Mouse (Mus musculus) naive thymus-derived CD4-positive, alpha-beta T cell, adult 2 months (primary cell): ENCODE results near the gene Pdcd2l.
"Not testable (repeated sequence)": the region's sequence is repeated elsewhere in the genome, so short reads cannot be mapped to it uniquely, and the experiment has no call there.

Source experiments
- DNase-seq: peaks from one replicate; pipeline ENCODE4 v3.0.0-alpha.2; 2011; ENCODE audit warnings: low read depth

The Pdcd2l gene

DNA sequence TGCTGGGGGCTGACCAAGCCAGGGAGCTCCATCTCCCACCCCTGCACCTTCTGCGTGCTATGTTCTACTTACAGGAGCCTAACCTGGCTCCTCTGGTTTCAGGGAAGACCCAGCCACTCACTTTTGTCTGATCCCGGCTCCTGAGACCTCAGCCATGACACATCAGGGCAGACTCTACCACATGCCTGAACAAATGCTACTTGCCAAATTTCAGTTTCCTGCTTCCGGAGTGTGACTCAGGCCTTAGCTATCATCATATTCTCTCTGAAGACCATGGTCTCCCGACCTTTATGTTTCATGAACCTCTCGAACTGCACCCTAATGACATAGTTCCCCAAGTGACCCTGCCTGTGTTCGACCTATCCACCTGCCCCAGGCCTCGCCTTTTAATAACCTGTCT is 16.8 kb upstream of the Pdcd2l start:
- DNase-seq: no peak

DNA sequence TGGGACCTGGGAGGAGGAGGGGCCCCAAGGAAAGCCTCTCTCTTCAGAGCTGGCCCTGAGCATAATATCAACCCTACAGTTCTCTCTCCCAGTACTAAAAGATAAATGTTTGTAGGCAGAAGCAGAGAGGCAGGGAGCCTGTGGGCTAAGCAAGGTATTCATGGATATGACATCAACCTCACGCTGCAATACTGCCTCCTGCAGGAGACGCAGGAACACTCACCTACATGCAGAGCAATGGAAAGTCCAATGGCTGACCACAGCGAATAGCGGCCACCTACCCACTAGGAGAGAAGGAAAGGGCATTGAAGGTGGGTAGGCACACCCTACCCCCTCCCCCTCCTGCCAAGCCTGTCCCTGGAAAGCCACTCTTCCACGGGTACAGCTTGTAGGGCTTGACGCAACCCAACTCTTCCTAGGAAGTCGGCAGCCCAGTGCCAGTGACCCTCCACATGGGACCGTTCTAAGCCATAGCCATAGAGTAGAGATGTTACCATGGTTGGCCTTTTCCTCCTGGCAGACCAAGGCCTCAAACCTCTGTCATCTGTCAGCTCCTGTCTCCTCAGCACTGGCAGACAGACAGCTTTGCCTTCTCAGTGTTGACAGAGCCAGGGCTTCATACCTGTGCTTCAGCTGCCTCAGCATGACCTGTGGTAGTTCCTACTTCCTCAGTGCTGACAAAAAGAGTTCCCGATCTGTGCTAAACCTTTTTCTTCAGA is 11.7 kb upstream of the Pdcd2l start:
- DNase-seq: no peak

DNA sequence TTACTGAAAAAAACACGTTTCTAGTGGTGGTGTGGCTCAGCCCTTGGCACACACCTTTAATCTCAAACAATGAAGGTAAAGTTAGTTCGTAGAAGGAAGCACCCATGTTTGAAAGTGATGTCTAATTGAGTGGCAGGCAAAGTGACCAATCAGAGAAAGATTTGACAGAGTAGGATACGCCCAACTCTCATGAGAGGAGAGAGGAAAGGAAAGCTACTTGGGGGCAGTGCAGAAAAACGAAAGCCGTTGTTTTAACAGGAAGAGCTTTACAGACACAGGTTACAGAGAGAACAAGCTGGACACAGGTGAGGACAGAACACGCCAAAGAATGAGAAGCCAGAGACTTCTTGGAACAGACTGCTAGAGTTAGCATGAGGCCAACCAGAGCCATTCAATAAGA is 9.9 kb upstream of the Pdcd2l start:
- DNase-seq: no peak

DNA sequence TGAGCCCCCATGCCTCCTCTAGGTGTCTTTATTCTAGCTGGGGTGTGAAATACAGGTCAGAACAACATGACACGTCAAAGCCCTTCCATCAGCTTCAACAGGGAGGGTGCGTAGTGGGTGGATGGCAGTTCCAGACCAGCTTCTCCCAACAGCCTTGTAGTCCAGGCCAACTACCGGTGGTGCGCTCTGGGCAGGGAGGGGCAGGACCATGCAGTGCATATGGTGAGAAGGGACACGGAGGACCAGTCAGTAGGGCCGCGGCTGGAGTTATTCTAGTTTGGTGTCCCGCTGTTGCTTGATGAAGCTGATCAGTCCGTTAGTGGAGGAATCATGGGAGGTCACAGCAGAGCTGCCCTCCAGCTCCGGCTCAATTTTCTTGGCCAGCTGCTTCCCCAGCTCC is 5.7 kb upstream of the Pdcd2l start:
- DNase-seq: not testable (repeated sequence)

DNA sequence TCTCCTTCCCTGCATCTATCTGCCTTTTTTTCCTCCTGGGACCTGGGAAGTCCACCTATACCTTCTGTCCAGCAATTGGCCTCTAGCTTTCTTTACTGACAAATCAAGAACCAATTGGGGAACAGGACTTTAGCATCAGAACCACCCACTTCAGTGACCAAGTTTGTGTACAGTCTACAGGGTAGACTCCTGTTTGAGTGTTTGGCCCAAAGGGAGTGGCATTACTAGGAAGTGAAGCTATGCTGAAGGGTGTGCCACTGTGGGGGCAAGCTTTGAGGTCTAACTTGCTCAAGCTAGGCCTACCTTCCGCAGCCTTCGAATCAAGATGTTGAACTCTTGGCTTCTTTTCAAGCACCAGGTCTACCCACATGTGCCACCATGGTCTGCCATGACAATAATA is 4.4 kb upstream of the Pdcd2l start:
- no peak for DNase-seq

DNA sequence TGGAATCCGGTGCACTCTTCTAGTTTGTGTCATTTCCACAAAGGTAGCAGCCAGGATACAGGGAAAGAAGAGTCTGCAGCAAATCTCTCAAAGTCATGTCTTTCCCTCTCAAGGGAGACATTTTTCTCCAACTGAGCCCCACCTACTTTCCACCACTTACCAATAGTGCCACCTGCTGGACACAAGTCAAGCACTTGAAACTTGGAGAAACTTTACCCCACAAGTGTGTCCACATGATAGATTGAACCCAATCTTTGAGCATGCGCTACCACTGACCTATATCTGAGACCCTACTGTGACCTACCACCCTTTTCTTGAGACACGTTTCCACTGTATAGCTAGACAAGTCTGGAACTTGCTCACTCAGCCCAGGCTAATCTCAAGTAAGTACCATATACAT is 1.9 kb upstream of the Pdcd2l start:
- peak; percentile 80 for DNase-seq

DNA sequence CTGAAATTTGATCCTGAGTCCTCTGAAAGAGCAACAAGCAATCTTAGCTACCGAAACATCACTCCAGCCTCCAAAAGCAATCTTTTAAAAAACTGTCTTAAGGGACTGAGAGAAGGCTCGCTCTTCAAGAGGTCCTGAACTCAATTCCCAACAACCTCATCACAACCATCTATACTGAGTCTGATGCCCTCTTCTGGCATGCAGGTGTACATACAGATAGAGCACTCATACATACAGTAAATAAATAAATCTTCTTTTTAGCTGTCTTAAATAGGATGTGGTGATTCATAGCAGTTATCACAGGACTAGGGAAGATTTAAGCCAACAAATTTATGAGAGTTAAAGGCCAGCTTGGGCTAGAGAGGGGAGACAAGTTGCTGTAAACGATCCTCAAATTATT is 829 bp downstream of the Pdcd2l start:
- peak; percentile 38 for DNase-seq

DNA sequence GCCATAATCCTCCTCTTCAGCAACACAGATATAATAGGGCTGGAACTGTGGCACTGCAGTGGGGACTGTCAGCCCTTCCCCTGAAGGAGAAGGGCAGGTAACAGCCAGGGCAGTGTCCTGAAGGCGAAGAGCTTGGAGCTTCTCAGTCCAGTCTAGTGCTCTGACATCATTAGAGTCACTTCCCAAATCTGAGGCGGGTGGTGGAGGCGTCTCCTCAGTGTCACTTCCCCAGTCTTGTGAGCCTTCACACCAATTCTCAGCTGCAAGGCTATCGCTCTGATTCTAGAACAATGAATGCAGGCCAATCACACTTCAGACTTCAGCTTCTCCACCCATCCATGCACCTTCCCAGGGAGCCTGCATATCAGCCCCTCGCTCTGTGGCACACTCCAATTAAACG is 3.6 kb downstream of the Pdcd2l start:
- DNase-seq: no peak

DNA sequence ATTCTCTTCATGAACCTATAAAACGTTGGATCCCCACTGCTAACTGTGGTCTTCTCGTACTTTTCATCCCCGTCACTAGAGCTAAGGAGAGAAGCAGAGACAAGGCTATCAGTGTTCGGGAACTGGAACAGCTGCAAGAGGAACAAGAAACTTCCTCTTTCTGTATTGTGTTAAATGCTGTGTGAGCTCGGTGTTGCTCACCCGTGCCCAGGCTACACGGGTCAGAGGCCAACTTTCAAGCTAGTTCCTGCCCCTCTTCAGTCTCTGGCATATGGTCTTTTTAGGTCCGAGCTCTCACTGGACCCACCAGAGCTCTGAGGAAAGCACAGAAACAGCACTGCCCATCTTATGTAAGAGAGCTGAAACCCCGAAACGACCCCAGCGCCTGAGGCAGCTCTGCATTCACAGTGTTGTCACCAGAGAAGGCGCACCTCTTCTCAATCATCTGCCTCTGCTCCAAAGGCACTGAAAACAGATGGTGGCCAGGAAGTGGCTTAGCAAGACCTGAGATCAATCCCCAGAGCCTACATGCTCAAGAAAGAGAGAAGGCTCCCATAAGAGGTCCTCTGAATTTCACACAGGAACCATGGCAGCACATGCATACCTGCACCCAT is 7.0 kb downstream of the Pdcd2l start:
- DNase-seq: no peak

DNA sequence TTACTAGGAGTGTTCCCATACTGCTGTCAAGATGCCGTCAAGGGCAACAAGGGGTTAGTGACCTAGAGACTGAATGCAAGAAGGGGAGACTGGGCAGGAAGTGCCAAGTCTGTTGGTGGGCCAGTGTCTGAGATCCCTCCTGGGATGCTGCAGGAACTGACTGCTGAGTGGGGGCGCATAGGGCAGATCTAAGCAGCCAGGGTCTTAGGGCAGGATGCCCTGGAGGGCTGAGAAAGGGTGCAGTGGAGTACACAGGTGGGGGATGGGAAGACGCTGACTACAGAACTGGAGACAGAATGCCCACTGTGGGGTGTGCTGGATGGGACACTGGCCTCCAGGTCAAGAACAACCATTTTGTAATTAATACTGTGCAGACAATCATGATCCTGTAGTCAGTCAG is 12.7 kb downstream of the Pdcd2l start:
- no peak for DNase-seq

DNA sequence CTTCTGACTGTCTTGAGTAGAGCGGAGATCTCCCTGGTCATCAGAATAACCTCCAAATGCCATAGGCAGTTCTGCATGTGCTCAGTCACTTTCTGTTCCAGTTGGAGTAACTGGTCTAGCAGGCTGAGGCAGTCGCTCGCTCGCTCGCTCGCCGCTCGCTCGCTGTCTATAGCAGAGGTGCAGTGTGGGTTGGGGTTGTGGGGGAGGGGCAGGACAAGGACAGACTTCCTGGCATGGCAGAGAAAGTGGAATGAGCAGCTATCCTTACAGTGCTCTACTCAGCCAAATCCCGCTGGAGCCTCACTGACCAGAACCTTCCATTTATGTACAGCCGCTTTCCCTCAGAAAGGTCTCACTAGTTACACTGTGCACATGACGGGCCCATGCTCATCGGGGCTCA is 13.1 kb downstream of the Pdcd2l start:
- no peak for DNase-seq

DNA sequence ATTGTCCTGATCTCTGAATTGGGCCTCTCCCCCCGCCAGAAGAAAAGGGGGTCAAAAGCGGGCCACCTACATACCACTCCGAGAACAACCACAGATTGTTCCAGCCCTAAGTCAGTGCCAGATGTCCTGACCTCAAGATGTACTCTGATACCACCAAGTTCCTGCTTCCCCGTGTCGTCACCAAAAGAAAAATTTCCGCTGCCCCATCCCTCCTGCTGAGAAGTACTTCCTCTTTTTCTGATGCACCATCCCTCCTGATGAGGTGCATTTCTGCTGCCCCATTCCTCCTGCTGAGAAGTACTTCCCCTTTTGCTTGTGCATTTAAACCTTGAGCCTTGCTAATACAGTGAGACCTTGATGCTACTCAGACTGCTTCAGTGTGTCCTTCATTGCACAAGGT is 20.2 kb downstream of the Pdcd2l start:
- not testable (repeated sequence) for DNase-seq

DNA sequence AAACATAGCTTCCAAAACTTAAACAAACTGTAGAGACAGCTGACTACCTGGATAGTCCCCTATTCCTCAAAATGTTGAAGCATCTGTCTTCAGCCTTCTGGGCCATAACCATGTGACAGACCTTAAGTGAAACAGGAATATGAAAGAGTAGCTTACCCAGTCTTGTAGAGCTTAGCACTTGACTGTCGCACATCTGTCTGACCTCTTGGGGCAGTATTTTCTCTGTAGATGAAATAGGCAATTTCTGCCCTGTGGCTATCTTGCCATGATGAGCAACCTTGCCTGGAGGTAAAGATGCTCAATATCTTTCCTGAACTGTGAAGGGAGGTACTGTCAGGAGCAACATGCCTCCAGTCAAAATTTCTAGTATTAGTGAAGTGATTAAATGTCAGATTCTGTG is 24.2 kb downstream of the Pdcd2l start:
- DNase-seq: no peak

DNA sequence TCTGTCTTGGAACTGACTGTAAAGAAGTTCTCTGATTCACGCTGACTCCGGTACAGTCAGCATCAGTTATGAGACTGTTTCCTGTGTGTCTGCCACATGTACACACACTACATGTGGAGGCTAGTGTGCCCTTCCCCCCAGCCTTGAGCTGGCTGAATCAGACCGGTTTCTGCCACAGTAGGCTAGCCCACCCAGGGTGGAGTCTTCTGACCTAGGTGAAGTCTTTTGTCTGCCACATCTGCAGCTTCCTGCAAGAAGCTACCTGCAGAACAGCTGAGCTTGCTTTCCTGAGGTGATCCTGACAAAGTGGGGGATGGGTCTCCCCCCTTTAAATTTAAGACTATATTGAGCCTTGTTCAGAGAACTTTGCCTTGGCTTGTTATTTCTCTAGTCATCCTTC is 27.0 kb downstream of the Pdcd2l start, which contains the start of gene Uba2:
Gene Uba2, minus strand, starts transcription at position 146 of the 400 bp plus-strand sequence.
- no peak for DNase-seq

DNA sequence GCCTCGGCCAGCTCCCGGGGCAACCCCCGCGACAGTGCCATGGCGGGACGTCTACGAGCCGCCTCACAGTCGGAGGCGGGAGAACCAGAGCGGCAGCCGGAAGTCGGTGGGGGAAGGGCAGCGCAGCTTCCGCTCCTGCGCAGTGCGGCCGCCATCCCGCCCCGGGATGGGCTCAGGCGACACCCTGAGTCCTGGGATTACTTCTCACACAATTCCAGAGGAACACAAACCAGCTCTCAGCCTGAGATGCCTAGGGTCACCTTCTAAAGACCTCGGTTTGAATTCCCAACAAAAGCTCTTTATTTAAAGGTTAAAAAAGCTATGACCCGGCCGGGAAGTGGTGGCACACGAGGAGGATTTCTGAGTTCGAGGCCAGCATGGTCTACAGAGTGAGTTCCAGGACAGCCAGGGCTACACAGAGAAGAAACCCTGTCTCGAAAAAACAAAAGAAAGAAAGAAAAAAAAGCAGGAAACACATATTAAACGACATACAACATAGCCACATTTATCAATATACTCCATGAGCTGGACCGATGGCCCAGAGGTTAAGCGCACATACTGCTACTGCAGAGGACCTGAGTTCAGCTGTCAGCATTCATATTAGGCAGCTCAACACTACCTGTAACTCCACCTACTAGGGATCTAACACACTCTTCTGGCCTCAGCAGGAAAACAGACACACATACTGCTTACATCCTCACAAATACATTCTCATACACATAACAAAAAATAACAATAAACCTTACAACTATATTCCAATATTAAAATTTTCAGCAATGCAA is 27.8 kb downstream of the Pdcd2l start:
- DNase-seq: peak; percentile 91

DNA sequence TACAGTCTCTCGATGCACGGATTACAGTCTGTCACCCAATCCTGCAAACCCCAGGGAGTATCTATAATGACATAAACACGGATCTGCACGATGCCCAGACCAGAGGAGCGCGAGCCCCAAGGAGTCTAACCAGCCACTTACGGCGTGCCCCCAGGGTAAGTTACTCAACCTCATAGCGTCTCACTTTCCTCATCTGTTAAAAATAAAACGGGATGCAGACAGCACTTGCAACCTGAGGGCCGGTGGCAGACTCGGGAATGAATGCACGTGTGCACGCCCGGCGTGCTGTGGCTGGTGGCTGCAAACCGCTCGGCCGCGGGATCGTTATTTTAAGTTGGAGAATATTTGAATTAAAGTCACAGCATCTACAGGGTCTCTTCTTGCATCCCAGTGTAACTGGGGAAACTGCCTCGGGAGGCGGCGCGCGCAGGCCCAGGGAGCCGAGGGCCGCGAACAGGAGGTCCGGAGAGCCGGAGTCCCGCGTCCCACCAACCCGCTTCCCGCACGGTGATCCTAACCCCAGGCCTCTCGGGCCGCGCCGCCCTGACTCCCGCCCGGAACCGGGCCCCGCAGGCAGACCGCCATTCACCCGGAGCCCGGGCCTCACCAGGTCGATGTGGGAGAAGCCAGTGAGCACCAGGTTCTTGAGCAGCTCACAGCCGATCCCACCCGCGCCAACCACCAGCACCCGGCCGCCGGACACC is 28.5 kb downstream of the Pdcd2l start:
- no peak for DNase-seq

DNA sequence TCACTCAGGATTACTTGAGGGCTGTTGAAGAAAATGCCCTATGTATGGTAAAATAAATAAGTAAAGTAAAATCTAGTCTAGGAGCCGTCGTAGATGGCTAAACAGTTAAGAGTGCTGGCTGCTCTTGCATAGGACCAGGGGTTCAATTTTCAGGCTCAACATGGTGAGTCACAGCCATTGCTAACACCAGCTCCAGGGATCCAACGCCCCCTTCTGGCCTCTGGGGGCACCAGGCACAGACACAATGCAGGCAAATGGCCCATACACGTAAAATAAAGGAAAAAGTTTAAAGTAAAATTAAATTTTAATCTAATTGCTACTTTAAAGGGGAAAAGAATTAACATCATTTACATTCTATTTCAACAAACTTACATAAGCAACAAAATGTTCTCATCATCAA is 29.6 kb downstream of the Pdcd2l start:
- DNase-seq: peak; percentile 49

DNA sequence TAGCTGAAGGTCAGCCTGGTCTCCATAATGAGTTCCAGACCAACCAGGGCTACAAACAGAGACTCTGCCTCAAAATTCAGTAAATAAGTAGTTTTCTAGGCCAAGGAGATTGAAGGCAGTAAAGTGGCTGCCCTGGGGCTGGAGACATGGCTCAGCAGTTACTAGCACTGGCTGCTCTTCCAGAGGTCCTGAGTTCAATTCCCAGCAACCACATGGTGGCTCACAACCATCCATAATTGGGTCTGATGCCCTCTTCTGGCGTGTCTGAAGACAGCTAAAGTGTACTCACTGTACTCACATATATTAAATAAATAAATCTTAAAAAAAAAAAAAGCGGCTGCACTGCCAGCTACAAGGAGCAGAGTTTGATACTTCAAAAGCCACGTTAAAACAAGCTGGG is 30.5 kb downstream of the Pdcd2l start:
- no peak for DNase-seq

DNA sequence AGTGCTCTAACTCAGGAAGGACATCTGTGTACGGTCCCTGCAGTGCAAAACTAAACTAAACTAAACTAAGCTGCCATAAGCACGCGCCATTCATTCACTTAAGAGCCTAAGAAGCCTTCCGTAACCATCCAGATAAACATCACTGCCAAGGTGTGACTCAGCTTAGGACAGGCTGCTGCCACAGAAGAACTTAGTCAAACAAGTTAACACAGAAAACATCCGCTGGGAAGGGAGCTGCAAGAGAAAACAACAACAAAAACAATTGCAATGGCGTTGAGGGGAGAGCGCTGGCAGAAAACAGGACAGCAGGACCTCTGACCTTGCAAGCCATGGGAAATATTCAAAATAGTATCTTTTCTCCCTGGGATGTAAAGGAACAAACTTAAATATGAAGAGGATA is 31.8 kb downstream of the Pdcd2l start:
- no peak for DNase-seq

DNA sequence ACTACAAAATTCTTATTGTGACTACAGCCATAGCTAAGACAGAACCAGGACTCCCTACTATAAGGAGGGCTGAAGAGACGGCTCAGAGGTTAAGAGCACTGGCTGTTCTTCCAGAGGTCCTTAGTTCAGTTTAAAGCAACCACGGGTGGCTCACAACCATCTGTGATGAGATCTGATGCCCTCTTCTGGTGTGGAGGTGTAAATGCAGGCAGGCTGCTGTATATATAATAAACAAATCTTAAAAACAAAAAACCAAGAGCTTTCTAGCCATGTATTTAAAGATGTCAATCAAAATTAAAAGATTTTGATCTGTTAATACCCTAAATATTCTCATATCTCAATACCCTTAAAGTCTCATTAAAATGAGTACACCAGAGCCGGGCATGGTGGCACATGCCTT is 37.3 kb downstream of the Pdcd2l start:
- DNase-seq: no peak

DNA sequence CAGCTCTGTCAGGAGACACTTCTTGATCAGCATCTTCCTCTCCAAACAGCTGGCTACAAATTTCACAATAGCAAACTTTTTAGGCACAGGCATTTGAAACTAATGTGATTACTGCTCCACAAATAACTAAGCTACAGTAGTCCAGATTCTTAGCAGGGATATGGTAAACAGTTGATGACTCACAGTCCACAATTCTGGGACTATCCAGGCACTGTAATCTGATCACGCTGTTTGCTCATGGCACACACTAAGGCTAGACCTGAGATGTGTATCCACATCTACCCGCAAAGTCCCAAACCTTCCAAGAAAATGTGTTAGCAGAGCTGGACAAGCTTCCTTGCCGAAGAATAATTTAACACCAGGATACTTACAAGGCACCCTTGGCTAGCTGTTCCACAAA is 38.5 kb downstream of the Pdcd2l start:
- DNase-seq: no peak

DNA sequence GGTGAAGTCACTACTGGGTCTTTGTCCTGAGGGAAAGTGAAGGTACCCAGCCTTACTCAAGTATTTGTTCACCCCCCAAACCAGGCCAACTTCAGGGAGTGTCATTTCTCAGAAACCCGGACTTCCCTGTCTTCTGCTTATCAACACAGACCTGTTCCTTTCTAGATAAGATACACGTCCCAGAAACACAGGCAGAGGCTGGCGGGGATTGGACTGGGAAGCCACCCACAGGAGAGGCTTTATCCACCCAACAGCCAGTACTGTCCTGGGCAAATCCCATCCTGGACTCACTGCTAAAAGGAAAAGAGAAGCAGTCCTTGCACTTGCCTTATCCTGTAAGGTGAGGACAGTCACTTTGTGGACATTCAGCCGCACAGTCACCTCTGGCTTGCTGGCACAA is 49.3 kb downstream of the Pdcd2l start:
- no peak for DNase-seq

DNA sequence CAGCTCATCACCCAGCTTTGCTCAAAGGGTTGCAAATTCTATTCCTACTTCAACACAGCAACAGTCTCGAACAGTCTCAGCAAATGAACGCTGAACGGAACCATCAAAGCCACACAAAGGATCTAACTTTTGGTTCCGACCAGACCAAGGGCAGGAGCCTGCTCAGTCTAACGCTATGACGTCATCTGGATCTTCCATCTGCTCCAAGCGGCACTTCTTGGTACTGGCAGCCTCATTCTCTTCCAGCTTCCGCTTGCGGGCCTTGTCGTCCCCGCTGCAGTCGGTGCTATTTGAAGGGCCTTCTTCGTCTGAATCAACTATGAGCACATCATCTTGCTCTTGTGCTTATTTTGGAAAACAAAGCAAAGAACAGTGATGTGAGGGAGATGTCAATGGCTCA is 55.3 kb downstream of the Pdcd2l start:
- no peak for DNase-seq
